Mouse (Mus musculus) spleen, embryonic (tissue): ENCODE measurements around the gene Spata18.

Experiments used
- CTCF ChIA-PET: fragments of 350-600 bp; sonication (Branson Sonifier 250); formaldehyde crosslinking; loops from one replicate; lab custom pipeline; 2022; lab: Charles Lee

Spata18 gene

GRCm38 (mm10) chr5:73666695-73667094, 15.5 kb downstream of the Spata18 start:
- CTCF ChIA-PET: no interaction called here

DNA sequence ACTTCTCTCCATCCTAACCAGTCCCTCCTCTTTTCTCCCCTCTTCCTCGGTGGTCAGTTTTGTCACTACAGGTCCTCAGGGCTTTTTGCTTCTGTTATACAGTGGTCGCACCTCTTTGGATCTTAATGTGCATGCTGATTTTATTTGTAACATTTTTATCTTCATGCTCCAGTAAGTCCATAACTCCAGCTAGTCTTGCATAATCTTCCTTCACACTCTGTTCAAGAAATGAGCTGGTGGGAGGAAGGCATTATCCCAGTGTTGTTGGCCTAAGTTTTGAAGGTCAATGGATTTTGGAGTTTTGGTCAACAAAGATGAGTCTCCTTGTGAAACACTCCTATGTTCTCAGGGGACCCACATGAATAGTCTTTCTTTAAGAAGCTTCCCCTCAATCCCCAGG, 16.7 kb downstream of the Spata18 start:
- CTCF ChIA-PET: no interaction called here

DNA sequence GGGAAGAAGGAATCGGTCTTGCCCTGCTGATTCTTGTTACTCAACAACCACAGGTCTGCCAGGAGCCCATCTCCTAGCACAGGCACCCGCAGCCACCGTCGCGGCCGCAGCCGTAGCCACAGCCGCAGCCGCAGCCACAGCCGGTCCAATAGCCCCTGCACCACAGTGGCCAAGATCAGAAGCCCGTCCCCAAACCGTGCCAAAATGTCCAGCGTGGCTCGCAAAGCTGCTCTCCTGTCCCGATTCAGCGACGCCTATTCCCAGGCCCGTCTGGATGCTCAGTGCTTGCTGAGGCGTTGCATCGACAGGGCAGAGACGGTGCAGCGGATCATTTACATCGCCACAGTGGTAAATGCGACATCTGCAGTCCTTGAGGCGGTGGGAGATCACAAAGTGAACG, 18.2 kb downstream of the Spata18 start:
- CTCF ChIA-PET: no interaction called here

- CTCF ChIA-PET: no interaction called here
Measured at GRCm38 (mm10) chr5:73675604-73676003, 24.4 kb downstream of the Spata18 start.

GRCm38 (mm10) chr5:73676626-73677025, 25.4 kb downstream of the Spata18 start:
- CTCF ChIA-PET: no interaction called here

- CTCF ChIA-PET: interaction anchor here (0.5 kb wide), 1 partner anchor 649 kb away, joined by 8 read pairs; no protein-coding TSS in a partner anchor
Measured at GRCm38 (mm10) chr5:73683221-73683620, 32.0 kb downstream of the Spata18 start.

- CTCF ChIA-PET: interaction anchor here (0.5 kb wide), 1 partner anchor 649 kb away, joined by 8 read pairs; no protein-coding TSS in a partner anchor
Measured at GRCm38 (mm10) chr5:73683706-73684409, 32.7 kb downstream of the Spata18 start.

GRCm38 (mm10) chr5:73686149-73686548, 35.0 kb downstream of the Spata18 start:
- CTCF ChIA-PET: no interaction called here

DNA sequence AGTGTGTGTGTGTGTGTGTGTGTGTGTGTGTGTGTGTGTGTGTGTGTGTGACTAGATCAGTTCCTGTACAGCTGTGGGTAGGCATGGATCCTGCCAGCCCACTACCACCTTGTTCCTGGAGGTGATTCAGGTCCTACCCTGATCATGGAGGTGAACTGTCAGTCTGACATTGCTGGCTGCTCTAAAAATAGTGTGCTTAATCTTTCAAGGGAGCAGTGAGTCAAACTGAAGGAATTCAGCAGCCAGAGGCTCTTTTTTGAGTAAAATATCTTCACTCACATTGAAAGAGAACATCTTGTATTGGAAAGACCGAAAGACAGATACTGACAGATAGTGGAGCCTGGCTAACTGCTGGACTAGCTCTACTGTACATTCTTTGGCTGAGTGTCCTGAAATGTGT, 37.4 kb downstream of the Spata18 start:
- CTCF ChIA-PET: no interaction called here

GRCm38 (mm10) chr5:73690146-73690545, 39.0 kb downstream of the Spata18 start:
- CTCF ChIA-PET: no interaction called here

DNA sequence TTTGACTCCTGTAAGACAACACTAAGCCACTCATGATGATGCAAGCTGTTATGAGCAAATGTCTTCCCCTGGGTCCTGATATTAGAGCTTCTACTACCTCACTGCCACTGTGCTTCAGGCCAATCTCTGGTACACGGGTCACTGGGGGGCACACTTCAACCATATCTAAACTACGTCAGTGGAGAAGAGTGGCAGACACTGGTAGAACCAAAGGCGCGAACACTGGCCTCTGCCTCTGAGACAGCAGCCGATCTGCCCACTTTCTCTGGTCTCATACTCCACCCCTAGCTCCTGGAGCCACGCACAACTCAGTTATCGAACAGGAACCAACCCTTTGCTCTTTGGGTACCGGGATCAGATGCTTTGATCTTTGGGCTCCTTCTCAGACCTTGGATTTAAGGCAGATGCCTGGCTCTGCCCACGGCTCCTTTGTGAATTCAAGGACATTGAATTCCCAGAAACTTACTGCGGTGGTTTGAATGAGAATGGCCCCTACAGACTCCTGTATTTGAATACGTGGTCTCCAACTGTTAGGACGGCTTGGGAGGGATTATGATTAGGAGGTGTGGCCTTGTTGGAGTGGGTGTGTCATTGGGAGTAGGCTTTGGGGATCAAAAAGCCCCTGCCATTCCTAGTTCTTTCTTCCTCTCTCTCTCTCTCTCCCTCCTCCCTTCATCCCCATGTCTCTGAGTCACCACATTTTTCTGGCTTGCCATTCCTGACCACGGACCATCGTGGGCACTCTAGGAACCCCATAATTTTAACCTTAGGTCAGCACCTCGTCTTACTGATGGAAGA, 40.7 kb downstream of the Spata18 start:
- CTCF ChIA-PET: no interaction called here

- CTCF ChIA-PET: no interaction called here
Measured at GRCm38 (mm10) chr5:73693778-73694177, 42.6 kb downstream of the Spata18 start.

DNA sequence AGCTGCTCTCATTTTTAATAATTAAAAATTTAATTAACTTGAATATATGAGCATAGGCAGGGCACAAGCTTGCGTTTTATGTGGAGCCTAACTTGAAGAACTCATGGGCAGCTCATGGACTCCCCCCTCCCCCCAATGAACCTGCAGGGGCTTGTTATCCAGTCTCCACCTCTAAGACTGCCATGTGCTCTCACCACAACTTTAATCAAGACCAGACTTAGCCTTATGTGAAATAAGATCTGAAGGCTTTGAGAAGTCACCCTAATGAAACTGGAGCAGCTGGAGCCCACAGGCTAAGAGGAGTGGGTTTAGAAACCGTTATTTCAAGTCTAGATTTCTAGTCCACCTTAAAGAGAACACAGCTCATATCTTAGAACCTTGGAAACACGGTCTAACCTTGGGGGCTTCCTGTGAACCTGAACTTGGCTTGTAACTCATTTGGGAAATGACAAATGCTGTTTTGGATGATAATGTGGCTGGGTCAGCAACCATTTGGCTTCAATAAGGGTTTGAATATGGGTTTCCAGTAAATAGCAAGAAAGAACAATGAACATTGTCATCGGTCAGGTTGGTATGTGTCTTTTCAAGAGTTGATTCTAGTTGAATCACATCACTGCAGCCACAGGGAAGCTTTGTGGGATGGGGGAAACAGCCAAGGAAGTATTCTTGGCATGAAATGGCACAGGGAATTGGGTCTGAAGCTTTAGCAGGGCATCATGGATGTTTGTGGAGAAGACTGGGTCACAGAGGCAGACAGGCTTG, 43.3 kb downstream of the Spata18 start:
- CTCF ChIA-PET: no interaction called here

- CTCF ChIA-PET: no interaction called here
Measured at GRCm38 (mm10) chr5:73697700-73698099, 46.5 kb downstream of the Spata18 start.

DNA sequence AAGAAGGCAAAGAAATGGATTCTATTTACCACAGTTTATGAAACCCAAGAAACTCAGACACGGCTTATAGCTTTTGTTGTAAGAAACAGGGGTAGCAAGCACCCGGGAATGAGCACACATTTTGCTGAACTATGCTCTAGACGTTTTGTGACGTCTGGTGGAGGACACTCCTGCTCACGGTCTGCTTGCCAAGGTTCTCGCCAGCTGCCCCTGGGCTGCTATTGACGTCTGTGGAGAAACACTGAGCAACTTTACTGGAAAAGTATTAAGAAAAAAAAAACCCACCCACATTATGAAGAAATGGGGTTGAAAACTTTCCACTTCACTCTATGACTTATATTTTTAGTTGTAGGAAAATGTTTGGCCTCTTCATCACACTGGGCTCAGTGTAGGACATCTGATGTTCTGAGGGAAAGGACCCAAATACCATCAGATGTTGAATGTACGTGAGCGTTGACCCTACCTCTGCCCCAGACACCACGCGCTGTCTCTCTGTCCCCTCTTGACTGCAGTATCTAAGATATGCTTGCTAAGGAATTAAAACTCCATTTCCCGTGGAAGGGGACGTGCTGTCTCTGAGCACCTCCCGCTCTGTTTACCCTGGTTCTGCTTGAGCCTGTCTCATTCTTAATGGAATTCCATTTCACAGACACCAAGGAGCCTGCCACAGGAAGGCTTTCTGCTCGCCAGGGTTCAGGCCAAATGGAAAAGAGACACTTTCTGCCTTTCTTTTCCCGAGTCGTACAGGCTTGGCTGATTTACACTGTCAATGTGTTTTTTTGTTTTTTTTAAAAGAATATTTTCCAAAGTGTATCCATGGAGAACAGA, 50.1 kb downstream of the Spata18 start:
- CTCF ChIA-PET: no interaction called here

GRCm38 (mm10) chr5:73701946-73702710, 50.9 kb downstream of the Spata18 start:
- CTCF ChIA-PET: no interaction called here

- CTCF ChIA-PET: no interaction called here
Measured at GRCm38 (mm10) chr5:73703096-73703495, 51.9 kb downstream of the Spata18 start.

- CTCF ChIA-PET: no interaction called here
Measured at GRCm38 (mm10) chr5:73704263-73704662, 53.1 kb downstream of the Spata18 start.

DNA sequence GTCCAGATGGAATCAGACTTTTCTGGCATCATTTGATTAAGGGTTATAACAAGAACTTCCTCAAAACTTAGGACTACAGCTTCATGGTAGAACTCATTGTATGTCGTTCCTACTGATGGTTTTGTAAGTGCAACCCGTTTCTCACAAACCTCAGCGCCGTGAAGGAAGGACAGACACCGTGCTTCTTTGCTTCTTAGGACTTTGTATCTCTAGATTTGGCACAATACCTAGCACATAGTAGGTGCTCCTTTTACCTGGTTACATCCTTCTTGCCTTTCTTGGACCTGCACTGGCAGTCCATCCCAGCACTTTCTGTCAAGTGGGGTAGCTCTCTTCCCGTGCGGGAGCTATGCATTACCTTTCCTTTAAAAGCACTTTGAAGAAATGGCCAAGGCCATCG, 53.6 kb downstream of the Spata18 start:
- CTCF ChIA-PET: no interaction called here

GRCm38 (mm10) chr5:73705290-73705689, 54.1 kb downstream of the Spata18 start:
- CTCF ChIA-PET: no interaction called here

DNA sequence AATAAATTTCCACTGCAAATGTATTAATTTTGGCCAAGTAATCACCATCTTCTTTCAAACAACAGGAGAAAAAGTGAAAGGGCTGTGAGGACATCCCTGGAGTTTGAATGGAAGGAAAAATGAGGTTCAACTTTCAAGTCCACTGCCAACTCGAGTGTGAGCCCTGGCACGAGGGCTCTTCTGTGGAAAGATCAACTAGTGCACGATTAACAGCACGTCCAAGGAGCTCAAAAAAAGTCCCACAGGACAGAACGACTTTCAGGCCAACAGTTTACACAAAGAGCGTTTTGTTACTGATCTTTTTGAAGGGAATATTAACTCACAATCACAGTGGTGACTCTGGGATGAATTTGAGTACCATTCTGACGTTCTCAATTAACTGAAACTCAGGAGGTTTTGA, 61.7 kb downstream of the Spata18 start:
- CTCF ChIA-PET: no interaction called here
